Mouse (Mus musculus) embryonic facial prominence, embryonic 15.5 days (tissue): Measurements from ENCODE around the gene Agap2. TPM values are rescaled to one million over a fixed set of nuclear protein-coding genes. Genes with fewer than 3 reads are reported as not detected.

Experiments used
- ATAC-seq: fragments of 200-750 bp; cut with Nextera tagmentation; 2 replicates; pipeline ENCODE4 v1.8.0; 2017; ENCODE audit warnings: low read depth, moderate TSS enrichment; ENCODE audit not compliant: insufficient number of reproducible peaks, low FRiP score, low TSS enrichment
- H3K27ac ChIP-seq: fragments of 300-500 bp; sonication (generic); replicated peaks from 2 replicates; pipeline ENCODE4 v1.5.1; 2015; ENCODE audit warnings: mild to moderate bottlenecking, inconsistent platforms
- H3K27me3 ChIP-seq: fragments of 300-500 bp; sonication (generic); 2 replicates; pipeline ENCODE4 v1.6.1; 2015; ENCODE audit warnings: inconsistent platforms
- H3K36me3 ChIP-seq: fragments of 300-500 bp; sonication (generic); 2 replicates; pipeline ENCODE4 v1.6.1; 2015; ENCODE audit warnings: mild to moderate bottlenecking, inconsistent platforms
- H3K4me1 ChIP-seq: fragments of 300-500 bp; sonication (generic); 2 replicates; pipeline ENCODE4 v1.6.1; 2015; ENCODE audit warnings: inconsistent platforms
- H3K4me2 ChIP-seq: fragments of 300-500 bp; sonication (generic); replicated peaks from 2 replicates; pipeline ENCODE4 v1.6.1; 2015; ENCODE audit warnings: mild to moderate bottlenecking, inconsistent platforms
- H3K4me3 ChIP-seq: fragments of 300-500 bp; sonication (generic); replicated peaks from 2 replicates; pipeline ENCODE4 v1.5.1; 2015; ENCODE audit warnings: mild to moderate bottlenecking, inconsistent platforms
- H3K9ac ChIP-seq: fragments of 300-500 bp; sonication (generic); 2 replicates; pipeline ENCODE4 v1.6.1; 2015; ENCODE audit warnings: inconsistent platforms
- H3K9me3 ChIP-seq: fragments of 300-500 bp; sonication (generic); replicated peaks from 2 replicates; pipeline ENCODE4 v1.6.1; 2016; ENCODE audit warnings: inconsistent platforms
- WGBS: fragments of 180-500 bp; shearing (Covaris S2); methylation state at CpG from one replicate; pipeline ENCODE4 v1.1.7; 2015; 5-methylcytosine and 5-hydroxymethylcytosine counted together
- polyA plus RNA-seq: library from polyadenylated mRNA; unstranded; fragments of >200 nt; fragmentation: Nextera tagmentation; extraction: Ambion mirVana; gene quantifications from 2 replicates; pipeline ENCODE4 v1.2.1, GENCODE M21; 2015

The Agap2 gene
- polyA plus RNA-seq, 1 experiment from 2014 or later, result 0.45 TPM

- WGBS, result 89% methylated on average over 15 of the region's 15 CpGs
Measured at GRCm38 (mm10) chr10:127111001-127111887, 36.2 kb downstream of the Agap2 start.

DNA sequence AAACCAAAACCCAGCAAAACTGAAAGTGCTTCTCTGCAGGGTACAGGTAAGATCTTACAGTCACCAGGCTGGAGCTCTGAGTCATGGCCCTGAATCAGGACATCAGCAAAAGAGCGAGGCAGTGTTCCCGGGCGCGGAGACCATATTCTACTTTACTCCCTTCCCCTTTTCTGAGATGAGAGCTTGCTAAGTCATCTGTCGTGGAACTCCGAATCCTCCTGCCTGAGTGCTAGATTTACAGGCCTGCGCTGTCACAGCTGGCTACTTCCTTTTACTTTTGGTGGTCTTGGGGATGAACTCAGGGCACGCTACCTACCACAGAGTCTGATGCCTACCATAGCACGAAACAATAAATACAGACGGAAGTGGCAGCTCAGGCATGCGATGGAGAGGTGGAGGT lies 39.3 kb downstream of the Agap2 start:
- H3K9ac ChIP-seq, result no peak overlapping the region
- ATAC-seq, result no peak
- 92% methylated on average over 11 of the region's 11 CpGs for WGBS
- no peaks in the 10 kb centered on the region for H3K4me1 ChIP-seq
- no peaks in the 10 kb centered on the region for H3K9me3 ChIP-seq
- H3K27ac ChIP-seq, result no peak overlapping the region
- no peaks in the 10 kb centered on the region for H3K27me3 ChIP-seq
- H3K36me3 ChIP-seq, result peaks cover 58% of the 10 kb centered on the region
- no peak overlapping the region for H3K4me2 ChIP-seq
- no peak overlapping the region for H3K4me3 ChIP-seq

More at GRCm38 (mm10) chr10:127111001-127111887, 36.2 kb downstream of the Agap2 start:
- Histone ChIP-seq H3K9ac (no peak overlapping the region), H3K9me3 (no peaks in the 10 kb centered on the region), H3K4me3 (no peak overlapping the region), H3K4me1 (no peaks in the 10 kb centered on the region), H3K4me2 (no peak overlapping the region), H3K27me3 (no peaks in the 10 kb centered on the region), H3K27ac (no peak overlapping the region), H3K36me3 (peaks cover 45% of the 10 kb centered on the region)
- ATAC-seq, result no peak

- no peaks in the 10 kb centered on the region for H3K9me3 ChIP-seq
- no peak for ATAC-seq
- peaks cover 58% of the 10 kb centered on the region for H3K36me3 ChIP-seq
- no peak overlapping the region for H3K27ac ChIP-seq
- WGBS, result 85% methylated on average over 2 of the region's 2 CpGs
- H3K27me3 ChIP-seq, result no peaks in the 10 kb centered on the region
- no peak overlapping the region for H3K4me3 ChIP-seq
- H3K4me2 ChIP-seq, result no peak overlapping the region
- H3K9ac ChIP-seq, result no peak overlapping the region
- peaks cover 5% of the 10 kb centered on the region; the same call in 1 of the 2 replicates for H3K4me1 ChIP-seq
Measured at GRCm38 (mm10) chr10:127115068-127115467, 40.0 kb downstream of the Agap2 start.

GRCm38 (mm10) chr10:127118470-127118869 lies 43.4 kb downstream of the Agap2 start:
- peaks cover 42% of the 10 kb centered on the region for H3K36me3 ChIP-seq
- ATAC-seq, result no peak
- peaks cover 25% of the 10 kb centered on the region for H3K4me1 ChIP-seq
- no peaks in the 10 kb centered on the region for H3K27me3 ChIP-seq
- no peaks in the 10 kb centered on the region for H3K9me3 ChIP-seq
- no peak overlapping the region for H3K4me2 ChIP-seq
- no peak overlapping the region for H3K9ac ChIP-seq
- no peak overlapping the region for H3K4me3 ChIP-seq
- 92% methylated on average over 11 of the region's 11 CpGs for WGBS
- H3K27ac ChIP-seq, result no peak overlapping the region

GRCm38 (mm10) chr10:127119229-127119628 lies 44.1 kb downstream of the Agap2 start:
- H3K36me3 ChIP-seq, result peaks cover 42% of the 10 kb centered on the region
- no peak overlapping the region for H3K4me2 ChIP-seq
- no peak overlapping the region for H3K4me3 ChIP-seq
- no peak for ATAC-seq
- H3K4me1 ChIP-seq, result peaks cover 26% of the 10 kb centered on the region
- H3K9me3 ChIP-seq, result no peaks in the 10 kb centered on the region
- WGBS, result 88% methylated on average over 10 of the region's 10 CpGs
- H3K9ac ChIP-seq, result no peak overlapping the region
- no peak overlapping the region for H3K27ac ChIP-seq
- no peaks in the 10 kb centered on the region for H3K27me3 ChIP-seq

GRCm38 (mm10) chr10:127120301-127121065 lies 45.4 kb downstream of the Agap2 start:
- Histone ChIP-seq H3K27me3 (no peaks in the 10 kb centered on the region), H3K9ac (peak overlapping the region; percentile 68), H3K4me3 (peak overlapping the region; percentile 88), H3K27ac (no peak overlapping the region), H3K36me3 (peaks cover 38% of the 10 kb centered on the region), H3K9me3 (no peaks in the 10 kb centered on the region), H3K4me2 (peak overlapping the region; percentile 97), H3K4me1 (peaks cover 26% of the 10 kb centered on the region)
- ATAC-seq, result peak; percentile 1; the same call in 1 of the 2 replicates
- 3% methylated on average over 34 of the region's 34 CpGs for WGBS

GRCm38 (mm10) chr10:127121066-127121477 lies 46.0 kb downstream of the Agap2 start, which contains the start of gene Os9:
Os9 (minus strand) TSS chr10:127121131.
- H3K27me3 ChIP-seq, result no peaks in the 10 kb centered on the region
- H3K4me1 ChIP-seq, result peaks cover 26% of the 10 kb centered on the region
- H3K4me2 ChIP-seq, result peak within 1 kb of the TSS; percentile 97
- under 1% methylated on average over 19 of the region's 19 CpGs for WGBS
- H3K4me3 ChIP-seq, result peak within 1 kb of the TSS; percentile 88
- no peak within 1 kb of the TSS for H3K27ac ChIP-seq
- ATAC-seq, result peak; percentile 95
- H3K36me3 ChIP-seq, result peaks cover 32% of the 10 kb centered on the region
- peak within 1 kb of the TSS; percentile 68 for H3K9ac ChIP-seq
- H3K9me3 ChIP-seq, result no peaks in the 10 kb centered on the region

DNA sequence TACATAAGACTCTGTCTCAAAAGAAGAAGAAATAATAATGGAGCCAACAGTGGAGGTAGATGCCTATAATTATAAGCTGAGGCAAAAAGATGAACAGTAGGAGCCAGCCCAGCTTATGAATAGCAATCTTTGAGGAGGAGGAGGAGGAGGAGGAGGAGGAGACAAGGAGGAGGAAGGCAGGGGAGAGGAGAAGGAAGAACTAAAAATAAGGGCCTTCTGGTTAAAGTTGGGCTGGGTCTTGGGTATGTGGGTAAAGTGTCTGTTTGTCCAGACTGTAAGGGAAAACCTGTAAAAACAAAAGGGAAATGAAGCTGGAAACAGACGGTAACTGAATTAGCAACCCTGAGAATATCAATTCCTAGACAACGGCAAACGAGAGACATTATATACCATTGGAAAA lies 46.9 kb downstream of the Agap2 start:
- H3K4me1 ChIP-seq, result peaks cover 26% of the 10 kb centered on the region
- H3K4me3 ChIP-seq, result no peak overlapping the region
- no peak for ATAC-seq
- H3K9me3 ChIP-seq, result no peaks in the 10 kb centered on the region
- no peaks in the 10 kb centered on the region for H3K27me3 ChIP-seq
- no peak overlapping the region for H3K27ac ChIP-seq
- H3K9ac ChIP-seq, result no peak overlapping the region
- H3K4me2 ChIP-seq, result no peak overlapping the region
- H3K36me3 ChIP-seq, result peaks cover 23% of the 10 kb centered on the region
- WGBS, result 74% methylated on average over 3 of the region's 3 CpGs

DNA sequence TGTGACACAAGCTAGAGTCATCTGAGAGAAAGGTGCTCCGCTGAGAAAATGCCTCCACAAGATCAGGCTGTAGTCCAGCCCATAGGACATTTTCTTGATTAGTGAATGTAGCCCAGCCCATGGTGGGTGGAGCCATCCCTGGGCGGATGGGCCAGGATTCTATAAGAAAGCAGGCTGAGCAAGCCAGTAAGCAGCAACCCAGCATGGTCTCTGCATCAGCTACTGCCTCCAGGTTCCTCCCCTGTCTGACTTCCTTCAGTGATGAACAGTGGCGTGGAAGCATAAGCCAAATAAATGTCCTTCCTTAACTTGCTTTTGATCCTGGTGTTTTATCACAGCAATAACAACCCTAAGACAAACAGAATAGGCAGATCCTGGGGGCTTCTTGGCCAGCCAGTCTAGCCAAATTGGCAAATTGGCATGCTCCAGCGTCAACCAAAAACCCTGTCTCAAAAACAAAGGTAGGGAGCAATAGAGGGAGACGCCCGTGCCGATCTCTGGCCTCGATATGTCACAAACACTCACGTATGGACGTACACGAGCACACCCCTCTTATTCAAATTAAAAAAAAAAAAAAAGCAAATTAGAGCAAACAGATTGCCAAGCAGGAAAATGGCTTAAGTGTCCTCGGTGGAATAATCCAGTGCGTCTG lies 47.8 kb downstream of the Agap2 start:
- H3K27ac ChIP-seq, result 0 out of 2 replicates have a peak overlapping the region, but pooled peaks have one; percentile 19
- peaks cover 26% of the 10 kb centered on the region for H3K4me1 ChIP-seq
- H3K9me3 ChIP-seq, result no peaks in the 10 kb centered on the region
- ATAC-seq, result no peak
- H3K9ac ChIP-seq, result no peak overlapping the region
- 14% methylated on average over 13 of the region's 13 CpGs for WGBS
- H3K36me3 ChIP-seq, result peaks cover 14% of the 10 kb centered on the region; the same call in 1 of the 2 replicates
- H3K27me3 ChIP-seq, result no peaks in the 10 kb centered on the region
- peak overlapping the region; percentile 48 for H3K4me2 ChIP-seq
- H3K4me3 ChIP-seq, result peak overlapping the region; percentile 28

DNA sequence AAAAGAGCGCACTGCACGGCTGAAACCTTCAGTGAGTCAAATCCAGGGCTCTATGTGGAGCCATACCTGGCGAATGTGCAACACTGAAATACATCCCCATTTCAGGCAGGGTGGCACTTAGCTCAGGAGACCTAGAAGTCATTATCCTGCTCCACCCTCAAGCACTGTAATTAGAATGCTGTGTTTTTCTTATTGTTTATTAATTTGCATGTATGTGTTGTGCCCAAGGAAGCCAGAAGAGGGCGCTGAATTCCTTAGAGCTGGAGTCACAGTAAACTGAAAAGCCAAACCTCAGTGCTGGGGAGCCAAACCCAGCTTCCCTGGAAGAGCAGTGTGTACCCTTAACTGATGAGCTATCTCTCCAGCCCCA lies 48.3 kb downstream of the Agap2 start:
- no peak for ATAC-seq
- WGBS, result 7% methylated on average over 4 of the region's 4 CpGs
- Histone ChIP-seq H3K9me3 (no peaks in the 10 kb centered on the region), H3K9ac (no peak overlapping the region), H3K4me1 (peaks cover 26% of the 10 kb centered on the region), H3K4me3 (peak overlapping the region; percentile 28), H3K4me2 (peak overlapping the region; percentile 48), H3K27ac (no peak overlapping the region), H3K36me3 (peaks cover 9% of the 10 kb centered on the region; the same call in 1 of the 2 replicates), H3K27me3 (no peaks in the 10 kb centered on the region)
